In the genomic region with DNA sequence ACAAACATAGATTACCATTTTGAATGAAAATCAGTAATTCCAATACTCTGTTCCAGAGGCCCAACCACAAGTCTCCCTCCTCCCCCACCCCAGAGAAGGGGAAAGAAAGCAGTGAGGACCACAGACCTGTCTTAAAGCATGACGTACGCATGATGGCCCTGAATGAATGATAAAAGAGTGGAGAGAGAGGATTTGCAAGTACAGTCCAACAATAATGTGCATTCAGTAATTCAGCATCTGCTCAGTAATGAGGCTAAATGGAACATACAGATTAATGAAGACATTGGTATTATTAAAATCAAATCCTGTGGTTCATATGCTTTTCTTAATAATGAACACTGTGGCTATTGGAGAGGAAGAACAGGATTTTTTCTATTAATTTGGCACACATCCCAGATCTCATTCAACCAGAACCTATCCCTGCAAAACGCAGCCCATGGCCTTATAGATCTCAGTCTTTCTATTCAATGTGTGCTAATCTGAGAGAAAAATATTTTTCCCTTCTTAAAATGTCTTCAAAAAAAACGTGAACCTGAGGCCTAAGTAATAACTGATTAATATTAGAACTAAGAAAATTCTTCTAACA, we compare ENCODE assay signal across 12 mouse cellular contexts.
A peak's percentile ranks its signal among the peaks of the same experiment; 100 is the strongest.
DNase-seq lines count a peak whose midpoint lies in the region; ATAC-seq lines count a peak whose summit lies in the region.
"Had no signal": no experiment of that assay in that cellular context is flagged by ENCODE, and none has a peak within 500 bp of the region (broad histone marks: within the 10 kb centered on the region; RNA-seq: fewer than 3 reads in every experiment).

No protein-coding gene starts in this region.

- no peaks in the 10 kb centered on the region for H3K36me3 ChIP-seq in midbrain, embryonic 11.5 days (ENCODE audit: control insufficient read depth, insufficient read depth, low read length)
- H3K36me3 ChIP-seq in midbrain, embryonic 10.5 days = no peaks in the 10 kb centered on the region
- H3K36me3 ChIP-seq in midbrain, embryonic 13.5 days = no peaks in the 10 kb centered on the region
- H3K36me3 ChIP-seq: liver, embryonic 12.5 days had no signal

- no peak overlapping the region for H3K27ac ChIP-seq in midbrain, embryonic 11.5 days (ENCODE audit: low read depth, low read length)
- H3K27ac ChIP-seq in midbrain, embryonic 10.5 days (replicated peaks) = no peak overlapping the region
- peak overlapping the region; percentile 15 for H3K27ac ChIP-seq in midbrain, embryonic 13.5 days
- H3K27ac ChIP-seq: layer of hippocampus, adult 2 months; liver, embryonic 12.5 days had no signal

- H3K4me1 ChIP-seq in midbrain, embryonic 11.5 days (ENCODE audit: control insufficient read depth, insufficient read depth, low read length) = peaks cover 6% of the 10 kb centered on the region; the same call in 1 of the 2 replicates
- peaks cover 22% of the 10 kb centered on the region for H3K4me1 ChIP-seq in midbrain, embryonic 10.5 days
- peaks cover 18% of the 10 kb centered on the region for H3K4me1 ChIP-seq in midbrain, embryonic 13.5 days (replicated peaks)
- H3K4me1 ChIP-seq: liver, embryonic 12.5 days had no signal

- ATAC-seq in midbrain, embryonic 11.5 days (ENCODE audit: low FRiP score) = peak; percentile 38; the same call in 1 of the 2 replicates
- ATAC-seq in midbrain, embryonic 13.5 days = peak; percentile 81
- ATAC-seq: liver, embryonic 12.5 days had no signal

- no peak overlapping the region for H3K4me3 ChIP-seq in midbrain, embryonic 11.5 days (ENCODE audit: low read depth, low read length)
- no peak overlapping the region for H3K4me3 ChIP-seq in midbrain, embryonic 10.5 days
- no peak overlapping the region for H3K4me3 ChIP-seq in midbrain, embryonic 13.5 days (replicated peaks)
- H3K4me3 ChIP-seq: layer of hippocampus, adult 2 months; liver, embryonic 12.5 days had no signal

- no peak overlapping the region for H3K9ac ChIP-seq in midbrain, embryonic 11.5 days (ENCODE audit: low read length)
- no peak overlapping the region for H3K9ac ChIP-seq in midbrain, embryonic 13.5 days (replicated peaks)
- H3K9ac ChIP-seq: liver, embryonic 12.5 days had no signal

- whole genome bisulfite sequencing in midbrain, embryonic 11.5 days = 32% methylated on average over 4 of the region's 4 CpGs
- WGBS in midbrain, embryonic 10.5 days = 49% methylated on average over 4 of the region's 4 CpGs
- WGBS in midbrain, embryonic 13.5 days = 24% methylated on average over 4 of the region's 4 CpGs

- H3K27me3 ChIP-seq in midbrain, embryonic 11.5 days (ENCODE audit: control insufficient read depth, insufficient read depth, low read length) = peaks cover 29% of the 10 kb centered on the region
- peaks cover 83% of the 10 kb centered on the region for H3K27me3 ChIP-seq in midbrain, embryonic 10.5 days (ENCODE audit: low read depth, poor library complexity, severe bottlenecking)
- H3K27me3 ChIP-seq in midbrain, embryonic 13.5 days = peaks cover 38% of the 10 kb centered on the region
- H3K27me3 ChIP-seq: liver, embryonic 12.5 days had no signal

- H3K9me3 ChIP-seq in midbrain, embryonic 11.5 days (ENCODE audit: control insufficient read depth, low read length) = no peaks in the 10 kb centered on the region
- H3K9me3 ChIP-seq in midbrain, embryonic 10.5 days (replicated peaks) = no peaks in the 10 kb centered on the region
- H3K9me3 ChIP-seq in midbrain, embryonic 13.5 days = no peaks in the 10 kb centered on the region
- H3K9me3 ChIP-seq: liver, embryonic 12.5 days had no signal

- no peak overlapping the region for H3K4me2 ChIP-seq in midbrain, embryonic 11.5 days
- no peak overlapping the region for H3K4me2 ChIP-seq in midbrain, embryonic 13.5 days (replicated peaks)
- H3K4me2 ChIP-seq: heart, embryonic 11.5 days; liver, embryonic 12.5 days had no signal

- peak; percentile 20 for DNase-seq in cerebellum, adult 8-10 months
- DNase-seq in cerebellum, adult 18-20 months = no peak
- no peak for DNase-seq in midbrain, embryonic 11.5 days (ENCODE audit: low spot score, missing footprints)
- no peak for DNase-seq in midbrain, embryonic 10.5 days (ENCODE audit: low spot score)
- DNase-seq in adrenal gland, adult (ENCODE audit: inconsistent age in 2 of 2, low spot score in 1 of 2) = no peak
- no peak for DNase-seq in lung, postnatal 4 days
- no peak for DNase-seq in thymus, postnatal 25 days
- DNase-seq: adrenal gland, postnatal 25 days had no signal
